Mouse (Mus musculus): Measurements from ENCODE around the gene Gltp. TPM values are rescaled to one million over a fixed set of nuclear protein-coding genes. Genes with fewer than 3 reads are reported as not detected.

Gltp gene
- 116 TPM for total RNA-seq (2023)

DNA sequence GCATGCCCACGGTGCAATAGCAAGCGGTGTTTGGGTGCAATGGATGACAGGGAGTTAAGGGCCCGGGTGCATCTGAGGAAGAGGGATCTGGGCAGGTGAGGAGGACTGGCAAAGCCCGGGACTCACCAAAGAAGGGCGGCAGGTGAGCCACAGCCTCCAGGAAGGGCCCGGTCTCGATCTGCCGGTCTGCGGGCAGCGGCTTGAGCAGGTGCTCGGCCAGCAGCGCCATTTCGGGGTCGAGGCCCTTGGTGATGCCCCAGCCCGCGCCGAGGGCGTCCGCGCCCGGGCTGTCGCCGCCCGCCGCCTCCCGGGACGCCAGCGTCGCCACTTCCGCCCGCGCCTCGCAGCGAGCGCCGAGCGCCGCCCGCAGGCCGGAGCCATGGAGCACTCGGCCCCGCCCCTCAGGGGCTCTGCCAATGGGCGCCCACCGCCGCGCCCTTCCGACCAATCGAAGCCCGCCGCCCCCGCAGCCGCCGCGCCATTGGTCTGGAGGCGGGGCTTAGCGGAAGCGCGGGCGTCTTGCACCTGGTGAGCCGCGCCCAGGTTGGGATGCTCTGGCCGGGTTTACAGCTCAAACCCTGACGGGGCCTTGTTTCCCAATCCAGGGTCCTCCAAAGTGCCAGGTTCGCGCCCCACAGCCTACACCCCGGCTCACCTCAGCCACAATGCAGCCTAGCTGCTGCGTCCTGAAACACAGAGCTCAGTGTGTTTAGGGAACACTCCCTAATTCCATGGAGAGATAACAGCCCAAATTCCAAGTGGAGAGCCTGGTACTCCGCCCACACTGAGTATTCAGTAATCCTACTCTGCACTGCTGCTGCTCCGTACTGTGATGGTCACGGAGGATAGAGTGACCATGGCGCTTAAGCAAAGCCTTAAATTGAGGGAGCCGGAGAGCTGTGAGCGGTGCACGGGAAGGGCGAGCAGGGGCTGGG lies at the start of gene Gltp:
Gene Gltp, minus strand, starts transcription at position 352 of the 935 bp plus-strand sequence.

DNA sequence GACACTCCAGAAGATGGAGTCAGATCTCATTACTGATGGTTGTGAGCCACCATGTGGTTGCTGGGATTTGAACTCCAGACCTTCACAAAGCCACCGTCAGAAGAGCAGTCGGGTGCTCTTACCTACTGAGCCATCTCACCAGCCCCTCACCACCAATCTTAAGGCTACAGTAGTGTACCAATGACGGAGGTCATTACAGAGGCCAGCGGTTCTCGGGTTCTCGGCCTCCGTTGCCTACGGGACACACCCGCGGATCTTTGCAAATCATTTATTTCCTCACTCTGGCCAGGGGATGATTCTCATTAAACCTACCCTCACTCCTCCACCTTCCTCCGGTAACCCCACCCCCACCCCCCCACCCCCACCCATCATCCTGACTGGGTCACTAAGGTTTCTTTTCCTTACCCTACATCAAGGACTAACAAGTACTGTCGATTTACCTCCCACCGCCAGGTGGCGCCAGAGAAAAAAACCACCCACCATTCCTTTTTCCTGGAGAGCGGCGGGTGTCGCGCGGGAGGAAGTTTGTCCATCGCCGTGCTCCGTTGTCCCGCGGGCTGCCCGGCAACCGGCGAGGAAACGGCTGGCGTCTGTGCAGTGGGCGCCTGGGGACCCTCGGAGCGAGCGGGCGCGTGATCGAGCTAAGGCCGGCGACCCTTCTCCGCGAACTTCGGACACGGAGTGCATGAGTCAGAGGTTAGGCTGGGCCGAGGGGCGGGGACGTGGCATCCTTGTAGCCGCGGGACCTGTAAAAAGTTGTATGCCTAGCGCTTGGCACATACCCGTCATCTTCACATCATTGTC lies 16.7 kb upstream of the Gltp start, which contains the start of gene Tchp:
Gene Tchp, plus strand, starts transcription at position 496 of the 804 bp plus-strand sequence.

DNA sequence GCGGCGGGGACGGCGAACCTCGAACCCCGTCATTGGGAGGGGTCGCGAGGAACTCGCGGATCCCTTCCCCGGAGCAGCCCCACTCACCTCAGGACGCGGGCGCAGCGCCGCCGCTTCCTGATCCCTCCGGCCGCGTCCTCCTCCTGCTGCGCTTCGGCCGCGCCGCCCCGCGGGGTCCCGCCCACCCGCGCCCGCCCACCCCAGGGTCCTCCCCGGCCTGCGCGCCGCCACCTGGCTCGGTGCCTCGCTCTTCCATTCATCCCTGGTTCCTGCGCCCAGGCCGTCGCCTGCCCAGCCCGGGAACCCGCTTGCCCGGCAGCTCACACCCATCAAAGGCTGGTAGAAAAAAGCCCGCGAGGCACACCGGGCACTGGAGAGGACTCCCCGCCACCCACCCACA lies 32.5 kb downstream of the Gltp start, which contains the start of gene Trpv4:
Gene Trpv4, minus strand, starts transcription at position 167 of the 400 bp plus-strand sequence.

Other genes with a start within 250 kb of the Gltp start
- gene Mmab, start 246.9 kb downstream of the Gltp start, total RNA-seq (2023), result 7.5 TPM
- 12.7 TPM for gene Mvk, start 246.7 kb downstream of the Gltp start, total RNA-seq (2023)
- 5.2 TPM for gene Fam222a, start 123.0 kb downstream of the Gltp start, total RNA-seq (2023)
- gene Trpv4, start 32.6 kb downstream of the Gltp start, total RNA-seq (2023), result 0.34 TPM
- gene Tchp, start 16.8 kb upstream of the Gltp start, total RNA-seq (2023), result 22.7 TPM
- gene Ankrd13a, start 83.7 kb upstream of the Gltp start, total RNA-seq (2023), result 149 TPM
- gene Git2, start 84.5 kb upstream of the Gltp start, total RNA-seq (2023), result 162 TPM
- gene 1500011B03Rik, start 132.5 kb upstream of the Gltp start, total RNA-seq (2023), result 51.1 TPM
- not detected for gene 4930519G04Rik, start 162.7 kb upstream of the Gltp start, total RNA-seq (2023)
- not detected for gene Gm9936, start 167.7 kb upstream of the Gltp start, total RNA-seq (2023)
- gene Oasl2, start 206.0 kb upstream of the Gltp start, total RNA-seq (2023), result 7.9 TPM
- 6.7 TPM for gene Oasl1, start 232.3 kb upstream of the Gltp start, total RNA-seq (2023)

Data from CD8-positive naive resting alpha-beta T cell, adult 57 days (primary cell).